Mouse (Mus musculus): Measurements from ENCODE around the gene Mterf2.

Mterf2 gene

GRCm38 (mm10) chr10:85127395-85128287 is at the start of gene Mterf2:
TSS of gene Mterf2 (minus strand) at chr10:85128027.
- DNase-seq (ENCODE audit: low spot score in 2 of 2): peak; percentile 96 to 98

- DNase-seq (ENCODE audit: low spot score in 2 of 2): no peak
Measured at GRCm38 (mm10) chr10:85176640-85177039, 48.8 kb upstream of the Mterf2 start.

- no peak for DNase-seq (ENCODE audit: low spot score in 2 of 2)
Measured at GRCm38 (mm10) chr10:85165306-85165705, 37.5 kb upstream of the Mterf2 start.

- no peak for DNase-seq (ENCODE audit: low spot score in 2 of 2)
Measured at GRCm38 (mm10) chr10:85164791-85165190, 37.0 kb upstream of the Mterf2 start.

DNA sequence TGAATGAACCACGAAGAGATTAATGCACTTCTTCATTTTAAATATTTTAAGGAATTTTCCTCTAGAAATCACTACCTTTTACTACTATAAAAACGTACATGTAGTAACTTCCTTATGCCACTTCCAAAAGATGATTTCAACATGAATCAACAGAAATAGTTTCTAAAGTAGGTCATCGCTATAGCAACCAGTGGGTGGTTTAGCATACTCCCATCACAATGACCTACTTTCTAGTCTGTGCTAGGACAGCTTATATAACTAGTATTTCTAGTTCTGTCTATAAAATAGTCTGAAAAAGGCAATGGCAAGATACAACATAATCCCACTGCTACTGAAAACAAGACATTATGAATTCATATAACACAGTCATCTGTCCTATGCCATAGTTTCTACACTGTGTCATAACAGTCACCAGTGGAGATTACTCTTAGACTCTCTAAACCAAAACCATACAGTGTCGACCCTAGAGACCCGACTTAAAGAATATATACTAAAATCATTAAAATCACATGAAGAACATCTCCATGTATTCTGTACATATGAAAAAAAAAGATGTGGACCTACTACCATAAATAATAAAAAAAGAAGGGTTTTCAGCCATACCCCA is 34.0 kb upstream of the Mterf2 start:
- DNase-seq (ENCODE audit: low spot score in 2 of 2): no peak

DNA sequence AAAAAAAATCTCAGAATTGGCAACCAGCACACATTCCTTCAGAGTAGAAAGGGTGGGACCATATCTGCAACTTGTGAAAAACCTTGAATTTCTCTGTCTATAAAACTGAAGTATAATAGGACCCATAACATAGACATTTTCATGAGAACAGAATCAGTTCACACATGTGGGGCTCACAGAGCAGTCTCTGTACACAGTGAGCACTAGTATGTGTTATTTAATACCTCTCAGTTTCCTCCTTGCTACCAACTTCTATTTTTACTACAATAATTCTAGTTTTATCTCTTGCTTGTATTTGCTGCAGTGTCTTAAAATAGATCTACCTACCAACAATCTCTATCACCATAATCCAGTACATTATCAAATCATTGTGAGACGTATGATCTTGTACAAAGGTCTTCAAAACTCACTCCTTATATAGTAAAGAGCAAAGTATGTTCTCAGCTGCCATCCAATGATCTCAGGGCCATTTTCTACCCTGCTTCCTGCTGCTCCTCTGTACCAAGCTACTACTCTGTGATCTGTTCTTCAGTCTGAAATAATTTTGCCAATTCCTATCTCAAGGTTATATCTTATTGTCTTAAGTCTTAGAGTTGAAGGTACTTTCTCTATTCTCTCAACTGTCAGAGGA is 32.3 kb upstream of the Mterf2 start:
- DNase-seq (ENCODE audit: low spot score in 2 of 2): no peak

GRCm38 (mm10) chr10:85157451-85157850 is 29.6 kb upstream of the Mterf2 start:
- no peak for DNase-seq (ENCODE audit: low spot score in 2 of 2)

DNA sequence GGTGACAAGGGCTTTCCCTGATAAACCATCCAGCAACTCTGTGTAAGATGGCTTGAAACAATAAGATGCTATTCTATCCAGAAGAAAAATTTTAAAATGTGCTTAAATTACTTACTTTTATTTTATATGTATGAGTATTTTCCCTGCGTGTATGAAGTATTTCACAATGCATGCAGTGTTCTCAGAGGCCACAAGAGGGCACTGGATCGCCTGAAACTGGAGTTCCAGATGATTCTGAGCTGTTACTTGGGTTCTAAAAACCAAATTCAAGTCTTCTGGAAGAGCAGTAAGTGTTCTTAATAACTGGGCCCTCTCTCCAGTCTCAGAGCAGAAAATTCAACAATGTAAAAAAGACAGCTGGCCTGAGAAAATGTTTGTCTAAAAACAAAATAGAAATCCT is 26.4 kb upstream of the Mterf2 start:
- peak; percentile 77 to 79 for DNase-seq (ENCODE audit: low spot score in 2 of 2)

- no peak for DNase-seq (ENCODE audit: low spot score in 2 of 2)
Measured at GRCm38 (mm10) chr10:85149226-85149625, 21.4 kb upstream of the Mterf2 start.

- no peak for DNase-seq (ENCODE audit: low spot score in 2 of 2)
Measured at GRCm38 (mm10) chr10:85146282-85146681, 18.5 kb upstream of the Mterf2 start.

DNA sequence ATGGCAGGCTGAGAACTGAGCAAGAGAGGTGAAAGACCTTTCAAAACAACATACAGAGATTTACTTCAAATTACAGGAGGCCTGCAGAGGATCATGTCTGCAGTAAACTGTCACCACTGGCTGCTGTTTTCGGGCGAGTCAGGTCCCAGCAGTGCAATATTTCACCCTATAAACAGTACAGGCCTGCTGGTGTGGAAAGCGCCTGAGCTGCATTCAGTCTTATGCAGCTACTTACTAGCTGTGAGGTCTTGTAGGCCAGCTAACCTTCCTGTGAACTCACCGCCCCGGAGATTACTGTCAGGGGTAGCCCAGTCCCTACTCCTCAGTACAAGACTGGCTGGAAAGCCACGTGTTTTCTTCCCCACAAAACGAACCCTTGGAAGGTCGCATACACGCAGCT is 13.6 kb upstream of the Mterf2 start:
- no peak for DNase-seq (ENCODE audit: low spot score in 2 of 2)

DNA sequence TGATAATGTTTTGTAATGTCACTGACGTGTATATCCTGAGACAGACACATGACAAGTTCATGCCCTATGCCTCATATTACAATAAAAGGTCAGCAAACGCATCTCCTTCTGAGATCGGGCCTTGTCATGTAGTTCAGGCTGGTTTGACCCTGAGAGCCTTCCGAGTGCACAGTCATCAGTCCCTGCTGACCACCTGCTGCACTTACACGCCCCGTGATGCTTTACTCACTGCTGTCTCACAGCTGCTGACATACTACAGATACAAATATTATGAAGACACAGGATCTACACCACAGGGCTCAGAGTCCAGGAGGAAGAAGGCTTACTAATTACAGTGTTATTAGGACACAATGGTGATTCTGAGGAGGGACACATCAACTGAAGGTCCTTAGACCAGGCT is 8.7 kb upstream of the Mterf2 start:
- DNase-seq (ENCODE audit: low spot score in 2 of 2): no peak

DNA sequence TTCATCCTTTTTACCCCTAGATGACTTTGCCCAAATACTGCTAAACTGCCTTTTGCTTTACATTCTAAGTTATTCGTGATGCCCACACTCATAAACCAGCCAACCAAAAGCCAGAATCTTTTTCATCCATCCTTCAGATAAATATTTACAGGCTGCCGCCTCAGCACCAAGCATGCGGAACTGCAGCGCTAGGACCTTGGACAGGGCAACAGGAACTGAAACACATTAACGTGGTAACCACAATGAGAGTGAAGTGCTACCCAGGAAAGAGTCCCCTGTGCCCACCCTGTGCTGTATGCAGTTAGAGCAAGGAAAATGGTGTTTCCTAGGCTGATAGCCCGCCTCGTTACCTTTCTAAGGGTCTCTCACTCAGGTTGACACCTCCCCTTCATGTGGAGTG is 626 bp upstream of the Mterf2 start:
- no peak for DNase-seq (ENCODE audit: low spot score in 2 of 2)

DNA sequence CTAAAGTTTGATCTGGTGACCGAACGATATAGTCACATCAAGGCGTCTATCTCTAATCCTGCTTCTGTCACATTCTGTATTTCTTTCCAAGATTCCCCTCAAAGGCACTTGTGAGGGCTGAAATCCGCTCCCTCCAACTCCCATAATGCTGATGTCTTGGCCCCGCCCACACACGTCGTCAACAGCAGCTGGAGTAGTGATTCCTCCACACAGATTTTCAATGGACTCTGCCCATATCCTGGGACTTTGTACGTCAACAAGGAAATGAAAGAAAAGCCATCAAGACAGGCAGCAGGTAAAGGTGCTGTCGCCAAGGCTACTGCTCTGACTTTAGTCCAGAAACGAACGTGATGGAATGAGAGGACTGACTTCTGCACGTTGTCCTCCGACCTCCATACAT is 2.6 kb downstream of the Mterf2 start:
- DNase-seq (ENCODE audit: low spot score in 2 of 2): no peak

DNA sequence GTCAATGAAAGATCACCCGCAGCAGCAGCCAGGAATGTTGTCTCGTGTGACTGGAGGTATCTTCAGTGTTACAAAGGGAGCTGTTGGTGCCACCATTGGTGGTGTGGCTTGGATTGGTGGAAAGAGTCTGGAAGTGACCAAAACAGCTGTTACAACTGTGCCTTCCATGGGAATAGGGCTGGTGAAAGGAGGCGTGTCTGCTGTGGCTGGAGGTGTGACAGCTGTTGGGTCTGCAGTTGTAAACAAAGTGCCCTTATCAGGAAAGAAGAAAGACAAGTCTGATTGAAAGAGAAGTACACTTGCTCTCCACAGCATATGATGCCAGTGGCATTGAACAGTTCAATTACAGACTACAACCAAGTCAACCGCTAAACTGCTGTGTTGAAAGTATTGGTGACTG is 13.4 kb downstream of the Mterf2 start:
- no peak for DNase-seq (ENCODE audit: low spot score in 2 of 2)

GRCm38 (mm10) chr10:85103085-85103885 is 24.5 kb downstream of the Mterf2 start:
- DNase-seq (ENCODE audit: low spot score in 2 of 2): peak; percentile 39 to 41

- peak; percentile 49 to 59 for DNase-seq (ENCODE audit: low spot score in 2 of 2)
Measured at GRCm38 (mm10) chr10:85102247-85103084, 25.4 kb downstream of the Mterf2 start, which contains the start of the genes Fhl4 and Tmem263. TSS of gene Fhl4 (minus strand) at chr10:85102495. TSS of gene Tmem263 (plus strand) at chr10:85102627.

DNA sequence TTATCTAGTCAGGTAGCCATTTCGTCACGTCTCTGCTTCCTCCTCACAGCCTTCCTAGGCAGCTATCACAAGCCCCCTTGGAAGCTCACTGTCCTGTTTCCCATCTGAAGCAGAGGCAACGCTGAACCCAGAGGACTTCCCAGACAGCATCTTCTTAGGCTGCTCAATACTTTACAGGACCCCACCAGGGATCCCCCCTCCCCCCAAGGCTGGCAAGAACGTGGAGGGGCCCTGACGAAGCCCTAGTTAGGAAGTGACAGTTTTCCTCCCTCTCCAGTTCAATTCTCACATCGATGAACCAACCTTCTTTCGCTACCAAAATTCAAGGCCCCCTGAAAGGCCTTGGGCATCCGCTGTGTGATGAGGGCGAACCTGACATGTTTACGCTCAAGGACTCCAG is 26.0 kb downstream of the Mterf2 start:
- DNase-seq (ENCODE audit: low spot score in 2 of 2): no peak

DNA sequence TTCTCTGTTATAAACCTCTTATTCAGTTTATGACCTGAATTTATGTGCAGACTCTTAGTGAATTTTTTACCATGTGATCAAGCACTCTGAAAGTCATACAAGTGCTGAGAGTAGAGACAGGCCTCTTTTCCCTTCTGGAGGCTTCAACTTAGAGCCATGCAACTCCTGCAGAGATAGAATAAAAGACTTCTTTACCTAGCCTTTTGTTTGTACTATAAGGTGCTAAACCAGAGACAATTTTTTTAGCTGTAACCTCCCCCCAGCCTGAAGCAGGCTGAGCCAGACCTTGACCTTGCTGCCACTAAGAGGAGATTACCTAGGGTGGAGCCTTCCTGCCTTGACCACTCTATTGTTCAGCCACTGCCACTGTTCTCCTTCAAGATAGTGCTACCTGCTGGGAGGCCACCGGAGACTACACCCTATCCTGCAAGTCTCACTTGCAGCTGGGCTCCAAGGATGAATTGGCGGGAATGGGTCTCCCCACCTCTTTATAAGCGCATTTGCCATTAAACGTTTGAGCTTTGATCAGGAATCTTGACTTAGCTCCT is 56.1 kb downstream of the Mterf2 start:
- no peak for DNase-seq (ENCODE audit: low spot score in 2 of 2)
